Comparison of ENCODE assay signal across 18 mouse cellular contexts in genomic region chr16:39286797-39287565, GRCm38 (mm10).
DNase-seq lines count a peak whose midpoint lies in the region; ATAC-seq and TF ChIP-seq lines count a peak whose summit lies in the region.
"Had no signal": no experiment of that assay in that cellular context is flagged by ENCODE, and none has a peak within 500 bp of the region (broad histone marks: within the 10 kb centered on the region; RNA-seq: fewer than 3 reads in every experiment).

No protein-coding gene starts in this region.

- H3K4me1 ChIP-seq in forebrain, postnatal 0 days (ENCODE audit: insufficient read depth): no peaks in the 10 kb centered on the region
- peaks cover 9% of the 10 kb centered on the region; the same call in 1 of the 2 replicates for H3K4me1 ChIP-seq in neural tube, embryonic 15.5 days
- no peaks in the 10 kb centered on the region for H3K4me1 ChIP-seq in kidney, embryonic 16.5 days (ENCODE audit: insufficient read depth, low read length)
- H3K4me1 ChIP-seq: embryonic facial prominence, embryonic 15.5 days; liver, embryonic 13.5 days; stomach, embryonic 15.5 days had no signal

- no peaks in the 10 kb centered on the region for H3K27me3 ChIP-seq in forebrain, postnatal 0 days (ENCODE audit: insufficient read depth, low read length)
- H3K27me3 ChIP-seq in neural tube, embryonic 15.5 days (replicated peaks): no peaks in the 10 kb centered on the region
- H3K27me3 ChIP-seq in kidney, embryonic 16.5 days (ENCODE audit: insufficient read depth, low read length): no peaks in the 10 kb centered on the region
- H3K27me3 ChIP-seq: embryonic facial prominence, embryonic 15.5 days; liver, embryonic 13.5 days; stomach, embryonic 15.5 days had no signal

- DNase-seq in right cerebral cortex, adult 18-20 months: peak; percentile 26
- DNase-seq in right cerebral cortex, adult 2 months (ENCODE audit: low spot score in 2 of 2): no peak
- DNase-seq in forebrain, postnatal 0 days: peak; percentile 34
- peak; percentile 28 to 64 for DNase-seq in layer of hippocampus, postnatal 14 days (ENCODE audit: low spot score in 2 of 2)
- DNase-seq in gastrocnemius, postnatal 10 days: no peak
- DNase-seq: cerebellum, adult 18-20 months; heart, adult 2 months; heart, postnatal 14 days; kidney, adult 18-20 months; left cerebral cortex, postnatal 4 days; liver, embryonic 13.5 days; right cerebral cortex, postnatal 4 days; thymus, postnatal 14 days had no signal

- no peak overlapping the region for H3K4me2 ChIP-seq in forebrain, postnatal 0 days (ENCODE audit: low read depth)
- H3K4me2 ChIP-seq in neural tube, embryonic 15.5 days: no peak overlapping the region
- no peak overlapping the region for H3K4me2 ChIP-seq in kidney, embryonic 16.5 days (replicated peaks; ENCODE audit: low read depth, low read length)
- H3K4me2 ChIP-seq: embryonic facial prominence, embryonic 15.5 days; liver, embryonic 13.5 days; stomach, embryonic 15.5 days had no signal

- H3K9ac ChIP-seq in forebrain, postnatal 0 days: no peak overlapping the region
- no peak overlapping the region for H3K9ac ChIP-seq in neural tube, embryonic 15.5 days (replicated peaks)
- no peak overlapping the region for H3K9ac ChIP-seq in kidney, embryonic 16.5 days (replicated peaks; ENCODE audit: low read length)
- H3K9ac ChIP-seq: embryonic facial prominence, embryonic 15.5 days; liver, embryonic 13.5 days; stomach, embryonic 15.5 days had no signal

- no peaks in the 10 kb centered on the region for H3K9me3 ChIP-seq in forebrain, postnatal 0 days (ENCODE audit: low read length)
- no peaks in the 10 kb centered on the region for H3K9me3 ChIP-seq in neural tube, embryonic 15.5 days (replicated peaks)
- no peaks in the 10 kb centered on the region for H3K9me3 ChIP-seq in kidney, embryonic 16.5 days (ENCODE audit: low read length)
- H3K9me3 ChIP-seq: embryonic facial prominence, embryonic 15.5 days; liver, embryonic 13.5 days; stomach, embryonic 15.5 days had no signal

- no peak overlapping the region for H3K4me3 ChIP-seq in forebrain, postnatal 0 days (ENCODE audit: low read depth, low read length)
- no peak overlapping the region for H3K4me3 ChIP-seq in neural tube, embryonic 15.5 days (replicated peaks)
- no peak overlapping the region for H3K4me3 ChIP-seq in kidney, embryonic 16.5 days (ENCODE audit: low read length)
- H3K4me3 ChIP-seq: embryonic facial prominence, embryonic 15.5 days; heart, adult 2 months; liver, embryonic 13.5 days; stomach, embryonic 15.5 days had no signal

- no peaks in the 10 kb centered on the region for H3K36me3 ChIP-seq in forebrain, postnatal 0 days (ENCODE audit: insufficient read depth)
- no peaks in the 10 kb centered on the region for H3K36me3 ChIP-seq in neural tube, embryonic 15.5 days
- H3K36me3 ChIP-seq in kidney, embryonic 16.5 days (ENCODE audit: insufficient read depth, low read length): no peaks in the 10 kb centered on the region
- H3K36me3 ChIP-seq: embryonic facial prominence, embryonic 15.5 days; liver, embryonic 13.5 days; stomach, embryonic 15.5 days had no signal

- ATAC-seq in forebrain, postnatal 0 days: peak; percentile 81
- ATAC-seq in neural tube, embryonic 15.5 days (ENCODE audit: low FRiP score): peak; percentile 86
- ATAC-seq in kidney, embryonic 16.5 days (ENCODE audit: low FRiP score, low TSS enrichment): no peak
- ATAC-seq: lung, postnatal 0 days had no signal

- 11% methylated on average over 8 of the region's 8 CpGs for WGBS in forebrain, postnatal 0 days
- 18% methylated on average over 8 of the region's 8 CpGs for WGBS in neural tube, embryonic 15.5 days
- WGBS in kidney, embryonic 16.5 days: 68% methylated on average over 8 of the region's 8 CpGs

- no peak for TF ChIP-seq CTCF in forebrain, postnatal 0 days (IDR thresholded peaks at IDR 0.05; ENCODE audit: low read depth)

- H3K27ac ChIP-seq in forebrain, postnatal 0 days (ENCODE audit: low read depth, low read length): no peak overlapping the region
- H3K27ac ChIP-seq in neural tube, embryonic 15.5 days (replicated peaks): peak overlapping the region; percentile 67
- no peak overlapping the region for H3K27ac ChIP-seq in kidney, embryonic 16.5 days (ENCODE audit: low read length)
- H3K27ac ChIP-seq: embryonic facial prominence, embryonic 15.5 days; heart, adult 2 months; liver, embryonic 13.5 days; stomach, embryonic 15.5 days had no signal

Comparison
In these comparisons a context has a peak if more than half of its experiments do, and no peak if none do; other contexts are left out.
1. DNase-seq: peak in right cerebral cortex, adult 18-20 months (single experiment), forebrain, postnatal 0 days (single experiment) and layer of hippocampus, postnatal 14 days (2 of 2); none in right cerebral cortex, adult 2 months (0 of 2) and gastrocnemius, postnatal 10 days (single experiment).